Mouse (Mus musculus) ES-Bruce4 (cell line): ENCODE measurements around the gene Ccdc157. TPM values are rescaled to one million over a fixed set of nuclear protein-coding genes. Genes with fewer than 3 reads are reported as not detected.

Experiments used
- H3K27ac ChIP-seq: 2 replicates; pipeline ENCODE4 v1.5.1; 2012; ENCODE audit warnings: low read length, inconsistent platforms; ENCODE audit not compliant: insufficient read depth
- H3K27me3 ChIP-seq: 2 replicates; pipeline ENCODE4 v1.6.1; 2012; ENCODE audit warnings: mild to moderate bottlenecking, low read length, inconsistent platforms; ENCODE audit not compliant: control insufficient read depth, poor library complexity, insufficient read depth, severe bottlenecking
- H3K36me3 ChIP-seq: 2 replicates; pipeline ENCODE4 v1.6.1; 2012; ENCODE audit warnings: inconsistent platforms, mild to moderate bottlenecking, low read length, moderate library complexity; ENCODE audit not compliant: control insufficient read depth, poor library complexity, insufficient read depth, severe bottlenecking
- H3K4me1 ChIP-seq: one replicate; pipeline ENCODE4 v1.8.1; 2011; ENCODE audit warnings: low read length; ENCODE audit not compliant: control insufficient read depth, insufficient read depth
- H3K4me3 ChIP-seq: 2 replicates; pipeline ENCODE4 v1.5.1; 2011; ENCODE audit warnings: low read depth, mild to moderate bottlenecking, low read length
- H3K9ac ChIP-seq: 2 replicates; pipeline ENCODE4 v1.6.1; 2012; ENCODE audit warnings: low read depth, mild to moderate bottlenecking, inconsistent platforms; ENCODE audit not compliant: poor library complexity, severe bottlenecking
- H3K9me3 ChIP-seq: replicated peaks from 2 replicates; pipeline ENCODE4 v1.6.1; 2012; ENCODE audit warnings: mild to moderate bottlenecking, low read length, inconsistent platforms; ENCODE audit not compliant: control insufficient read depth, poor library complexity, insufficient read depth, severe bottlenecking
- CTCF ChIP-seq: IDR thresholded peaks from one replicate; pipeline ENCODE4 v1.8.1; 2011; ENCODE audit warnings: low read depth, low read length
- EP300 ChIP-seq: IDR thresholded peaks from 2 replicates; pipeline ENCODE4 v1.6.1; 2011; ENCODE audit warnings: low read depth, low read length; ENCODE audit not compliant: insufficient read depth
- POLR2A ChIP-seq: IDR thresholded peaks from one replicate; pipeline ENCODE4 v1.8.1; 2011; ENCODE audit warnings: low read length; ENCODE audit not compliant: insufficient read depth
- polyA plus RNA-seq: library from polyadenylated mRNA; stranded (reverse); fragments of >200 nt; gene quantifications from 2 replicates; pipeline ENCODE4 v1.2.4, GENCODE M21; 2011; ENCODE audit warnings: low read depth; ENCODE audit not compliant: missing spikeins, insufficient read depth, insufficient read length

Ccdc157 gene
- polyA plus RNA-seq, 1 experiment, result 3.7 TPM

GRCm38 (mm10) chr11:4104989-4105388 is 55.1 kb downstream of the Ccdc157 start:
- Histone ChIP-seq H3K27ac (no peak overlapping the region), H3K36me3 (no peaks in the 10 kb centered on the region), H3K9me3 (no peaks in the 10 kb centered on the region), H3K27me3 (no peaks in the 10 kb centered on the region), H3K4me1 (no peaks in the 10 kb centered on the region), H3K9ac (no peak overlapping the region), H3K4me3 (no peak overlapping the region)
- no peak for TF ChIP-seq CTCF
- TF ChIP-seq EP300, result no peak
- TF ChIP-seq POLR2A, result no peak

- no peaks in the 10 kb centered on the region for H3K9me3 ChIP-seq
- H3K27ac ChIP-seq, result no peak overlapping the region
- TF ChIP-seq POLR2A (no peak), CTCF (no peak)
- H3K4me3 ChIP-seq, result no peak overlapping the region
- no peaks in the 10 kb centered on the region for H3K4me1 ChIP-seq
- H3K36me3 ChIP-seq, result no peaks in the 10 kb centered on the region
- no peaks in the 10 kb centered on the region for H3K27me3 ChIP-seq
- no peak overlapping the region for H3K9ac ChIP-seq
Observed at GRCm38 (mm10) chr11:4103522-4103921, 56.6 kb downstream of the Ccdc157 start.

GRCm38 (mm10) chr11:4101851-4102250 is 58.2 kb downstream of the Ccdc157 start:
- no peak overlapping the region for H3K9ac ChIP-seq
- H3K27ac ChIP-seq, result no peak overlapping the region
- no peak for TF ChIP-seq EP300
- no peak for TF ChIP-seq POLR2A
- no peak for TF ChIP-seq CTCF
- no peaks in the 10 kb centered on the region for H3K27me3 ChIP-seq
- H3K4me3 ChIP-seq, result no peak overlapping the region
- H3K36me3 ChIP-seq, result no peaks in the 10 kb centered on the region
- H3K4me1 ChIP-seq, result no peaks in the 10 kb centered on the region
- H3K9me3 ChIP-seq, result no peaks in the 10 kb centered on the region

- no peak overlapping the region for H3K27ac ChIP-seq
- no peaks in the 10 kb centered on the region for H3K36me3 ChIP-seq
- no peaks in the 10 kb centered on the region for H3K27me3 ChIP-seq
- no peak overlapping the region for H3K4me3 ChIP-seq
- TF ChIP-seq EP300 (no peak), CTCF (no peak), POLR2A (no peak)
- H3K9ac ChIP-seq, result no peak overlapping the region
- H3K4me1 ChIP-seq, result no peaks in the 10 kb centered on the region
- no peaks in the 10 kb centered on the region for H3K9me3 ChIP-seq
Observed at GRCm38 (mm10) chr11:4099447-4099846, 60.6 kb downstream of the Ccdc157 start.

- no peak overlapping the region for H3K27ac ChIP-seq
- TF ChIP-seq EP300, result no peak
- TF ChIP-seq POLR2A, result no peak
- no peaks in the 10 kb centered on the region for H3K36me3 ChIP-seq
- no peaks in the 10 kb centered on the region for H3K9me3 ChIP-seq
- H3K9ac ChIP-seq, result no peak overlapping the region
- no peaks in the 10 kb centered on the region for H3K4me1 ChIP-seq
- no peak overlapping the region for H3K4me3 ChIP-seq
- no peaks in the 10 kb centered on the region for H3K27me3 ChIP-seq
Observed at GRCm38 (mm10) chr11:4098816-4099215, 61.3 kb downstream of the Ccdc157 start.

GRCm38 (mm10) chr11:4098120-4098519 is 62.0 kb downstream of the Ccdc157 start:
- Histone ChIP-seq H3K9me3 (no peaks in the 10 kb centered on the region), H3K27me3 (no peaks in the 10 kb centered on the region), H3K4me3 (no peak overlapping the region), H3K4me1 (no peaks in the 10 kb centered on the region), H3K36me3 (no peaks in the 10 kb centered on the region), H3K27ac (no peak overlapping the region), H3K9ac (no peak overlapping the region)
- no peak for TF ChIP-seq EP300
- no peak for TF ChIP-seq POLR2A
- peak; percentile 27 for TF ChIP-seq CTCF

GRCm38 (mm10) chr11:4097091-4097621 is 62.9 kb downstream of the Ccdc157 start:
- H3K27me3 ChIP-seq, result no peaks in the 10 kb centered on the region
- H3K36me3 ChIP-seq, result no peaks in the 10 kb centered on the region; the same call in none of the 2 replicates
- no peaks in the 10 kb centered on the region for H3K4me1 ChIP-seq
- peak overlapping the region; percentile 91 for H3K4me3 ChIP-seq
- TF ChIP-seq EP300 (no peak), CTCF (no peak), POLR2A (no peak)
- H3K9me3 ChIP-seq, result no peaks in the 10 kb centered on the region
- H3K9ac ChIP-seq, result peak overlapping the region; percentile 86
- H3K27ac ChIP-seq, result peak overlapping the region; percentile 80
